Mouse (Mus musculus) stomach, embryonic 16.5 days (tissue): ENCODE measurements around the gene Gabarap. TPM values are rescaled to one million over a fixed set of nuclear protein-coding genes. Genes with fewer than 3 reads are reported as not detected.
"Not testable (repeated sequence)": the region's sequence is repeated elsewhere in the genome, so short reads cannot be mapped to it uniquely, and the experiment has no call there.

Source experiments
- ATAC-seq: fragments of 200-750 bp; cut with Nextera tagmentation; 2 replicates; pipeline ENCODE4 v1.8.0; 2017; ENCODE audit warnings: moderate number of reproducible peaks, moderate TSS enrichment; ENCODE audit not compliant: insufficient read depth, low FRiP score
- H3K27ac ChIP-seq: fragments of 300-500 bp; sonication (generic); 2 replicates; pipeline ENCODE4 v1.5.1; 2014; ENCODE audit warnings: low read length
- H3K27me3 ChIP-seq: fragments of 300-500 bp; sonication (generic); 2 replicates; pipeline ENCODE4 v1.6.1; 2014; ENCODE audit warnings: low read length, control low read depth, mixed read lengths; ENCODE audit not compliant: control insufficient read depth, insufficient read depth
- H3K36me3 ChIP-seq: fragments of 300-500 bp; sonication (generic); 2 replicates; pipeline ENCODE4 v1.6.1; 2014; ENCODE audit warnings: low read length; ENCODE audit not compliant: control insufficient read depth, insufficient read depth
- H3K4me1 ChIP-seq: fragments of 300-500 bp; sonication (generic); 2 replicates; pipeline ENCODE4 v1.6.1; 2014; ENCODE audit warnings: low read length, control low read depth, mixed read lengths; ENCODE audit not compliant: control insufficient read depth, insufficient read depth
- H3K4me2 ChIP-seq: fragments of 300-500 bp; sonication (generic); 2 replicates; pipeline ENCODE4 v1.6.1; 2014; ENCODE audit warnings: low read depth, low read length, mixed read lengths
- H3K4me3 ChIP-seq: fragments of 300-500 bp; sonication (generic); replicated peaks from 2 replicates; pipeline ENCODE4 v1.5.1; 2014; ENCODE audit warnings: mild to moderate bottlenecking, low read length
- H3K9ac ChIP-seq: fragments of 300-500 bp; sonication (generic); 2 replicates; pipeline ENCODE4 v1.6.1; 2014; ENCODE audit warnings: low read length
- H3K9me3 ChIP-seq: fragments of 300-500 bp; sonication (generic); replicated peaks from 2 replicates; pipeline ENCODE4 v1.6.1; 2016; ENCODE audit warnings: low read length, control low read depth; ENCODE audit not compliant: control insufficient read depth
- WGBS: fragments of 180-500 bp; shearing (Covaris S2); extraction: QIAGEN DNeasy Blood & Tissue Kit; methylation state at CpG from one replicate; pipeline ENCODE4 v1.1.7; 2014; 5-methylcytosine and 5-hydroxymethylcytosine counted together
- polyA plus RNA-seq: library from polyadenylated mRNA; unstranded; fragments of >200 nt; fragmentation: Nextera tagmentation; extraction: Ambion mirVana; gene quantifications from 2 replicates; pipeline ENCODE4 v1.2.1, GENCODE M21; 2015

The Gabarap gene
- polyA plus RNA-seq, 1 experiment from 2014 or later, result 494 TPM

- Histone ChIP-seq H3K27me3 (no peaks in the 10 kb centered on the region), H3K4me1 (peaks cover 12% of the 10 kb centered on the region), H3K9ac (no peak overlapping the region), H3K36me3 (no peaks in the 10 kb centered on the region), H3K9me3 (no peaks in the 10 kb centered on the region), H3K27ac (no peak overlapping the region), H3K4me2 (no peak overlapping the region), H3K4me3 (no peak overlapping the region)
- no peak for ATAC-seq
- 31% methylated on average over 1 of the region's 1 CpGs for WGBS
These were observed 38.7 kb upstream of the Gabarap start for GRCm38 (mm10) chr11:69952274-69952673.

DNA sequence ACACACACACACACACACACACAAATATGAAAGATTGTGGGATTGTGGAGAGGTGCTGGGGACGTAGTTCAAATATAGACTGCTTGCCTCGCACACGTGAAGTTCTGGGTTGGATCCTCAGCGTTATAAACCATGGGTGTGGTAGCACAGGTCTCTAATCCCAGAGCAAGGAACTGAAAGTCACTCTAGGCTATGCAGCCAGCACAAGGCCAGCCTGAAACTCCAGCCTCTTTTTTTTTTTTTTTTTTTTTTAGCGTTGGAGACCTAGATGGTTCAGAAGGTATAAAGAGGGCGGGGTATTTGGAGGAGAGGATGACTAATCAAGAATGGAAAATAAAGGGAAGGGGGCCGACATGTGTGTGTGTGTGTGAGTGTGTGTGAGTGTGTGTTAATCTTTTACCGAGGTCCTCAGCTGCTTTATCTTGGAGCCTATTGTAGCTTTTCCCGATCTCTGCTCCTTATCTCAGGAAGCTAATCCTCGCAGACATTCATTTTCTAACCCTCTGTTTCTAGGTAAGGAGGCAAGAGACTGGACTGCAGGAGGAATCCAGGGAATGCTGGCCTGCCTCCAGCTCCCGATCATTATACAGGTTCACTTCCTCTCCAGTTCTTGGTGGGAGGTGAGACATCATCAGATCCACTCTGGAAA, 37.6 kb upstream of the Gabarap start:
- no peaks in the 10 kb centered on the region for H3K36me3 ChIP-seq
- 0 out of 2 replicates have a peak, but pooled peaks cover 4% of the 10 kb centered on the region for H3K4me1 ChIP-seq
- H3K4me3 ChIP-seq, result no peak overlapping the region
- no peaks in the 10 kb centered on the region for H3K9me3 ChIP-seq
- no peak overlapping the region for H3K4me2 ChIP-seq
- ATAC-seq, result no peak
- no peak overlapping the region for H3K27ac ChIP-seq
- no peaks in the 10 kb centered on the region for H3K27me3 ChIP-seq
- no peak overlapping the region for H3K9ac ChIP-seq
- 36% methylated on average over 11 of the region's 11 CpGs for WGBS

GRCm38 (mm10) chr11:69955618-69956017, 35.3 kb upstream of the Gabarap start:
- not testable (repeated sequence) for H3K4me3 ChIP-seq, H3K27me3 ChIP-seq, H3K27ac ChIP-seq, H3K4me2 ChIP-seq, H3K4me1 ChIP-seq, ATAC-seq, H3K9me3 ChIP-seq, H3K9ac ChIP-seq, H3K36me3 ChIP-seq
- 79% methylated on average over 3 of the region's 4 CpGs for WGBS

DNA sequence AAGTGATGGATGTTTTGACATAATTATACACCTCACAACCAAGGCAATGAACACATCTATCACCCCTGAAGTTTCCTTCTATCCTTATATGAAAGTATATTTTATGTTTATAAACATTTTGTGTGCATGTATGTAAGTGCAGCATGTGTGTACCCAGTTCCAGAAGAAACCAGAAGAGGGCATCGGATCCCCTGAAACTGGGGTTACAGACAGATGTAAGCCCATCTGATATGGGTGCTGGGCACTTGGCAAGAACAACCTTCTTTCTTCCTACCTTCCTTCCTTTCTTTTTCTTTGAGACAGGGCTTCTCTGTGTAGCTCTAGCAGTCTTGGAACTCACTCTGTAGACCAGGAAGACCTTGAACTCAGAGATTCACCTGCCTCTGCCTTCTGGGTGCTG, 34.7 kb upstream of the Gabarap start:
- Histone ChIP-seq H3K4me1 (no peaks in the 10 kb centered on the region), H3K27me3 (no peaks in the 10 kb centered on the region), H3K27ac (no peak overlapping the region), H3K4me3 (no peak overlapping the region), H3K9me3 (no peaks in the 10 kb centered on the region), H3K4me2 (no peak overlapping the region), H3K36me3 (no peaks in the 10 kb centered on the region), H3K9ac (no peak overlapping the region)
- 72% methylated on average over 1 of the region's 1 CpGs for WGBS
- no peak for ATAC-seq

- H3K4me3 ChIP-seq, result no peak overlapping the region
- WGBS, result 34% methylated on average over 5 of the region's 5 CpGs
- H3K27ac ChIP-seq, result no peak overlapping the region
- peaks cover 27% of the 10 kb centered on the region for H3K27me3 ChIP-seq
- H3K9me3 ChIP-seq, result no peaks in the 10 kb centered on the region
- no peak overlapping the region for H3K4me2 ChIP-seq
- no peaks in the 10 kb centered on the region for H3K36me3 ChIP-seq
- H3K9ac ChIP-seq, result no peak overlapping the region
- H3K4me1 ChIP-seq, result no peaks in the 10 kb centered on the region
- ATAC-seq, result no peak
These were observed 30.3 kb upstream of the Gabarap start for GRCm38 (mm10) chr11:69960616-69961015.

GRCm38 (mm10) chr11:69961841-69962240, 29.1 kb upstream of the Gabarap start:
- no peak overlapping the region for H3K4me2 ChIP-seq
- no peak overlapping the region for H3K4me3 ChIP-seq
- peaks cover 33% of the 10 kb centered on the region for H3K27me3 ChIP-seq
- H3K9ac ChIP-seq, result no peak overlapping the region
- H3K27ac ChIP-seq, result peak overlapping the region; percentile 57
- no peaks in the 10 kb centered on the region for H3K4me1 ChIP-seq
- no peaks in the 10 kb centered on the region for H3K9me3 ChIP-seq
- WGBS, result 27% methylated on average over 5 of the region's 5 CpGs
- no peak for ATAC-seq
- H3K36me3 ChIP-seq, result no peaks in the 10 kb centered on the region

- H3K9ac ChIP-seq, result peak within 1 kb of the TSS; percentile 79
- 8% methylated on average over 24 of the region's 24 CpGs for WGBS
These were observed 26.2 kb upstream of the Gabarap start, which contains the start of gene Cldn7 for GRCm38 (mm10) chr11:69964650-69965270. Cldn7 (plus strand) TSS chr11:69964779.

GRCm38 (mm10) chr11:69965271-69966005, 25.5 kb upstream of the Gabarap start:
- no peaks in the 10 kb centered on the region for H3K4me1 ChIP-seq
- H3K9me3 ChIP-seq, result no peaks in the 10 kb centered on the region
- peak overlapping the region; percentile 57 for H3K4me3 ChIP-seq
- peak overlapping the region; percentile 92 for H3K27ac ChIP-seq
- peak overlapping the region; percentile 79 for H3K9ac ChIP-seq
- H3K36me3 ChIP-seq, result no peaks in the 10 kb centered on the region
- ATAC-seq, result peak; percentile 83
- peak overlapping the region; percentile 57 for H3K4me2 ChIP-seq
- WGBS, result 2% methylated on average over 49 of the region's 49 CpGs
- H3K27me3 ChIP-seq, result peaks cover 39% of the 10 kb centered on the region

More at GRCm38 (mm10) chr11:69964650-69965270, 26.2 kb upstream of the Gabarap start, which contains the start of gene Cldn7:
- H3K4me3 ChIP-seq, result peak within 1 kb of the TSS; percentile 57
- H3K27ac ChIP-seq, result peak within 1 kb of the TSS; percentile 92
- H3K27me3 ChIP-seq, result peaks cover 39% of the 10 kb centered on the region
- peak within 1 kb of the TSS; percentile 57 for H3K4me2 ChIP-seq
- ATAC-seq, result no peak
- no peaks in the 10 kb centered on the region for H3K9me3 ChIP-seq
- H3K36me3 ChIP-seq, result no peaks in the 10 kb centered on the region
- no peaks in the 10 kb centered on the region for H3K4me1 ChIP-seq
